Mouse (Mus musculus): ENCODE data around the gene Cuedc2. TPM values are rescaled to one million over a fixed set of nuclear protein-coding genes. Genes with fewer than 3 reads are reported as not detected.
A peak's percentile ranks its signal among the peaks of the same experiment; 100 is the strongest.

Gene Cuedc2
- polyA plus RNA-seq, 1 experiment = 233 TPM

- Histone ChIP-seq H3K4me3 (ENCODE audit: insufficient read depth, low read length) (no peak overlapping the region), H3K4me1 (ENCODE audit: control insufficient read depth, insufficient read depth, low read length) (0 out of 2 replicates have a peak, but pooled peaks cover 1% of the 10 kb centered on the region), H3K27ac (ENCODE audit: insufficient read depth, low read length) (no peak overlapping the region)
- no peak for TF ChIP-seq POLR2A (IDR thresholded peaks at IDR 0.05; ENCODE audit: extremely low read depth, insufficient read depth, low read length)
- no peak for TF ChIP-seq CTCF (IDR thresholded peaks at IDR 0.05; ENCODE audit: extremely low read depth, insufficient read depth, low read length)
Measured at GRCm38 (mm10) chr19:46344710-46345419, 6.4 kb upstream of the Cuedc2 start.

DNA sequence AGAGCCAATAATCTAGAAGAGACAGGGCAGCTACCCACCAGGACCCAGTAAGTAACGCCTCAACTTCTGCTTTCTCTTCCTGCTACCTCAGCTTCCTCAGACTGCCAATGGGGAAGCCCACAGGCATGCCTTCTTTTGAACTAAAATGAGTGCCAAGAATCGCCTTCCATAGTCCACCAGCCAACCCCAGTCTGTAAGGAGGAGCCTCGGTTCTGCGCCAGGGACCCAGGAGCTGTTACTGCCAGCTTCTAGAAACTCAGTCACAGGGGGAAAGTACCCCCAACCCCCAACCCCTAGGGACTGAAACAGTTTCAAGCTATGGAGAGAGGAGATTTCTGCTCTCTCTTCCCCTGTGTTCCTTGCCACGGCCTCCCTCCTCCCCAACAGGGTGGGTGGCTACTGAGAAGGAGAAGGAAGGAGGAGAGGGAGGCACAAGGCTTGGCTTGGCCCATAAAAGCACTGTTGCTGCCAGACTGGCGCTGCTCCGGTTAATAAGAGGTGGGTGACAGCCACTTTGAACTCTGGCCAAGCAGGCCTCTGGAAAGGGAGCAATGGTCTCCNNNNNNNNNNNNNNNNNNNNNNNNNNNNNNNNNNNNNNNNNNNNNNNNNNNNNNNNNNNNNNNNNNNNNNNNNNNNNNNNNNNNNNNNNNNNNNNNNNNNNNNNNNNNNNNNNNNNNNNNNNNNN lies 927 bp upstream of the Cuedc2 start:
- Histone ChIP-seq H3K27ac (ENCODE audit: insufficient read depth, low read length) (peak overlapping the region; percentile 43), H3K4me1 (ENCODE audit: control insufficient read depth, insufficient read depth, low read length) (peaks cover 4% of the 10 kb centered on the region), H3K4me3 (ENCODE audit: insufficient read depth, low read length) (peak overlapping the region; percentile 73; the same call in 1 of the 2 replicates)
- no peak for TF ChIP-seq POLR2A (IDR thresholded peaks at IDR 0.05; ENCODE audit: extremely low read depth, insufficient read depth, low read length)
- no peak for TF ChIP-seq CTCF (IDR thresholded peaks at IDR 0.05; ENCODE audit: extremely low read depth, insufficient read depth, low read length)

DNA sequence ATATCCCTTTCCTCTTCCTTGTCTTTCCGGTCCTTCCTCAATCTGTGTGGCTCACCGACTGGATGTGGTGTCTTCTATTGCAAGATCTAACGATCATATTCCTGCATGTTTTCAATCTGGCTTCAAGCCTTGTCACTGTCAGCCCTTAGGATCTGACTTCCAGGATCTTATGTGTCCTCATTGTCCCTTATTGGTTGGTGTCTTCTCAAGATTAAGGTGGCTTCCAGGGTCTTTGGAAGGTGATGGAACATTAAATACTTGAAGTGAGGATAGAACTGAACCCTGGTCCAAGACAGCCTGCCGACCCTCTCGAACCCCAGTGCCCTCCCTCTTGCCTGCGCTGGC lies 412 bp upstream of the Cuedc2 start:
- TF ChIP-seq POLR2A (IDR thresholded peaks at IDR 0.05; ENCODE audit: extremely low read depth, insufficient read depth, low read length) (no peak), CTCF (IDR thresholded peaks at IDR 0.05; ENCODE audit: extremely low read depth, insufficient read depth, low read length) (no peak)
- Histone ChIP-seq H3K27ac (ENCODE audit: insufficient read depth, low read length) (peak overlapping the region; percentile 43), H3K4me3 (ENCODE audit: insufficient read depth, low read length) (peak overlapping the region; percentile 73), H3K4me1 (ENCODE audit: control insufficient read depth, insufficient read depth, low read length) (peaks cover 4% of the 10 kb centered on the region)

- Histone ChIP-seq H3K4me1 (ENCODE audit: control insufficient read depth, insufficient read depth, low read length) (peaks cover 4% of the 10 kb centered on the region), H3K27ac (ENCODE audit: insufficient read depth, low read length) (0 out of 2 replicates have a peak overlapping the region, but pooled peaks have one; percentile 11), H3K4me3 (ENCODE audit: insufficient read depth, low read length) (peak overlapping the region; percentile 73)
- TF ChIP-seq POLR2A (IDR thresholded peaks at IDR 0.05; ENCODE audit: extremely low read depth, insufficient read depth, low read length) = no peak
- TF ChIP-seq CTCF (IDR thresholded peaks at IDR 0.05; ENCODE audit: extremely low read depth, insufficient read depth, low read length) = no peak
Measured at GRCm38 (mm10) chr19:46337719-46338330, 677 bp downstream of the Cuedc2 start.

DNA sequence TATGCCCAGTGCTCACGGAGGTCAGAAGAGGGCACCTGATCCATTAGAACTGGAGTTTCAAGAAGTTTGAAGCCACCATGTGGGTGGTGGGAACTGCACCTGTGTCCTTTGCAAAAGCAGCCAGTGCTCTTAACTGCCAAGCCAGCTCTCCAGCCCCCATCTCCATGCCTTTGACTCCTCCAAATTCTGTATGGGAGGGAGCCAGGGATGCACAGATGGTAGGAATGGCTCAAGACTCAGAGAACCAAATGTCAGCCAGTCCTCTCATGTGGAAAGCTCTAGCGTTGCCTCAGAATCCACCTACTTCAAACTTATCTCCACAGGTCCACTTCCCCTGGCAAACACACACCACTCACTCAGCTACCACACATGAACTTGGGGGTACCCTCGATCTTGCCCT lies 4.6 kb downstream of the Cuedc2 start:
- no peak for TF ChIP-seq CTCF (IDR thresholded peaks at IDR 0.05; ENCODE audit: extremely low read depth, insufficient read depth, low read length)
- no peak for TF ChIP-seq POLR2A (IDR thresholded peaks at IDR 0.05; ENCODE audit: extremely low read depth, insufficient read depth, low read length)
- no peak overlapping the region for H3K27ac ChIP-seq (ENCODE audit: insufficient read depth, low read length)
- H3K4me1 ChIP-seq (ENCODE audit: control insufficient read depth, insufficient read depth, low read length) = peaks cover 3% of the 10 kb centered on the region
- H3K4me3 ChIP-seq (ENCODE audit: insufficient read depth, low read length) = no peak overlapping the region

GRCm38 (mm10) chr19:46332721-46333339 lies 5.7 kb downstream of the Cuedc2 start:
- no peak for TF ChIP-seq CTCF (IDR thresholded peaks at IDR 0.05; ENCODE audit: extremely low read depth, insufficient read depth, low read length)
- TF ChIP-seq POLR2A (IDR thresholded peaks at IDR 0.05; ENCODE audit: extremely low read depth, insufficient read depth, low read length) = no peak
- H3K27ac ChIP-seq (ENCODE audit: insufficient read depth, low read length) = peak overlapping the region; percentile 63; the same call in 1 of the 2 replicates
- H3K4me1 ChIP-seq (ENCODE audit: control insufficient read depth, insufficient read depth, low read length) = peaks cover 3% of the 10 kb centered on the region
- no peak overlapping the region for H3K4me3 ChIP-seq (ENCODE audit: insufficient read depth, low read length)

GRCm38 (mm10) chr19:46331936-46332335 lies 6.6 kb downstream of the Cuedc2 start:
- H3K4me3 ChIP-seq (ENCODE audit: insufficient read depth, low read length) = no peak overlapping the region
- no peak for TF ChIP-seq POLR2A (IDR thresholded peaks at IDR 0.05; ENCODE audit: extremely low read depth, insufficient read depth, low read length)
- no peak for TF ChIP-seq CTCF (IDR thresholded peaks at IDR 0.05; ENCODE audit: extremely low read depth, insufficient read depth, low read length)
- no peaks in the 10 kb centered on the region for H3K4me1 ChIP-seq (ENCODE audit: control insufficient read depth, insufficient read depth, low read length)
- no peak overlapping the region for H3K27ac ChIP-seq (ENCODE audit: insufficient read depth, low read length)

DNA sequence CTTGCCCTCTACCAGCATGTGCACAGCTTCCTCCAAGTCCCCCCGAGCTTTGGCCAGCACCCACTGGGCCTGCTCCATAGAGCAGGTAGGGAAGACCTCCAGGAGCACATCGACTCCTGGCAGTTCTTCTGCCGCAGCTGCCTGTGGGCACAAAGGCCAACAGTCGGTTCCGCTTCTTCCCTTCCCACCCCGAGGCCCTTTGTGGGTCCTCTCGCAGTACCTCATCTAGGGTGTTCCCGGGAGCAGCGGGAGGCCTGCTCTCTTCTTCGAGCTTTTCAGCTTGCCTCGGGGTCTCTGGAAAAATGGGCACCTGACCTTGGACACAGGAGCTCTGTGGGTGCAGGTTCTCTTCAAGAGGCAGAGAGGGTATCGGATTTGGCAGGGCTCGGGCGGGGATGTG lies 7.2 kb downstream of the Cuedc2 start:
- TF ChIP-seq POLR2A (IDR thresholded peaks at IDR 0.05; ENCODE audit: extremely low read depth, insufficient read depth, low read length) (no peak), CTCF (IDR thresholded peaks at IDR 0.05; ENCODE audit: extremely low read depth, insufficient read depth, low read length) (no peak)
- H3K4me3 ChIP-seq (ENCODE audit: insufficient read depth, low read length) = no peak overlapping the region
- H3K27ac ChIP-seq (ENCODE audit: insufficient read depth, low read length) = no peak overlapping the region
- no peaks in the 10 kb centered on the region for H3K4me1 ChIP-seq (ENCODE audit: control insufficient read depth, insufficient read depth, low read length)

DNA sequence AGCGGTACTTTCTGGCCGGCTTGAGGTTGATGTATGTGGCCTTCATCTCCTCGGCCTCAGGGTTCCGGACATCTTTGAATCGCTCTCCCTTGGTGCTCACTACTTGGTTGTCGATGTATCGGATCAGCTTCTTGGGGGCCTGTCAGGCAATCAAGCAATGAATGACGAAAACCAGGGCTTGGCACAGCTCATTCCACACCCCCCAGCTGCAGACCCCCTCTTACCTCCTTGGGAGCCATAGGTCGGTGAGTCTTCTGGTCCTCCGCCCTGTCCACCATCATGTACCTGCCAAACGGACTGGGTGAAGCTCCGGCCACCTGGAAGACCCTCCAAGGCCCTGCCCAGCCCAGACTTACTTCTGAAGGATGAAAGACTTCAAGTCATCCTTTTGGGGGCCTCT lies 7.8 kb downstream of the Cuedc2 start:
- Histone ChIP-seq H3K4me3 (ENCODE audit: insufficient read depth, low read length) (no peak overlapping the region), H3K27ac (ENCODE audit: insufficient read depth, low read length) (no peak overlapping the region), H3K4me1 (ENCODE audit: control insufficient read depth, insufficient read depth, low read length) (no peaks in the 10 kb centered on the region)
- TF ChIP-seq POLR2A (IDR thresholded peaks at IDR 0.05; ENCODE audit: extremely low read depth, insufficient read depth, low read length) = no peak
